Mouse (Mus musculus): ENCODE results near the gene Fars2. TPM values are rescaled to one million over a fixed set of nuclear protein-coding genes. Genes with fewer than 3 reads are reported as not detected.

Gene Fars2
- total and polyA plus RNA-seq, 2 experiments from 2014 or later: 21.5 to 34.6 TPM

DNA sequence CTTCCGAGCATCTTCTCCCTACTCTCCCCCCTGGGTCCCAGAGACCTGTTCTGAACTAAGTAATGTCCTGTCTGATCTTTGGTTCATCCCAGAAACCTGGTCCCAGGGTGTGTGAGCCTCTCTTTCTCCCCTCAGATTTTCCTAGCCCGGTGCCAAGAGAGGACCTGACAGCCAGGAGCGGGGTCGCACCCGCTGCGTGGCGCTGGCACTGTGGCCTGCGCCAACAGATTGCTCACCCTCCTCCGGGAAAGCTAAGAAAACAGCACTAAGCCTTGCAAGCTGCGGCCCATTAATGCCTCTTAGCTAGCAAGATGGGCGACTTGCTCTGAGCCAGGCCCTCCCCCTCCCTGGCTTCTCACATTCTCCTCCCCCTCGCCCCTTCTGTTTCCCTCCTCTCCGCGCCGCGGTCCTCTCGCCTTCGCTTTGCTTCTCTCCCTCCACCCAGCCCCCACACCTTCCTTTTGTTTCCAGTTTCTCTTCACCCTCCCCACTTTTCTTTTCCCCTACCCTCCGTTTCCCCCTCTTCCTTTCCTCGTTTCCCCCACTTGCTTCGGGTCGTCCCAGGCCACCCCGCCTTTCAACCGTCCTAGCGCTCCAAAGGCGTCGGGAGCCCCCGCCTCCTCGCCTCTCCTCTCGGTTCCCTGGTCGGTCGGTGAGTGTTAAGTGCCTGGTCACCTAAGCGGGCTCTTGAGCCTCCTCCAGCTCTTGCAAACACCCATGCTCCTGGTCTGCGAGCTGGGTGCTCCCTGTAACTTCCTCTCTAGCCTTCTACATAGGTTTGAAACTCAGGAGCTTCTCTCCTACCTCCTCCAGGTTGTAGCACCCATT lies 610.0 kb downstream of the Fars2 start:
- DNase-seq (ENCODE audit: low spot score): peak; percentile 86
- TF ChIP-seq CTCF (IDR thresholded peaks at IDR 0.05; ENCODE audit: low read depth): no peak
- 0 out of 2 replicates have a peak, but pooled peaks cover 8% of the 10 kb centered on the region for H3K4me1 ChIP-seq (ENCODE audit: insufficient read depth, low read length)
- whole genome bisulfite sequencing: 0% methylated on average over 34 of the region's 34 CpGs
- peaks cover 34% of the 10 kb centered on the region for H3K27me3 ChIP-seq (ENCODE audit: insufficient read depth, low read length)
- H3K36me3 ChIP-seq (ENCODE audit: insufficient read depth, low read length): no peaks in the 10 kb centered on the region
- ATAC-seq: peak; percentile 58
- peak overlapping the region; percentile 59 for H3K4me2 ChIP-seq (ENCODE audit: low read depth, low read length)
- H3K27ac ChIP-seq: peak overlapping the region; percentile 78
- peak overlapping the region; percentile 40 for H3K9ac ChIP-seq (replicated peaks; ENCODE audit: low read length)
- H3K4me3 ChIP-seq (ENCODE audit: low read length): peak overlapping the region; percentile 22
- H3K9me3 ChIP-seq (ENCODE audit: low read length): no peaks in the 10 kb centered on the region

DNA sequence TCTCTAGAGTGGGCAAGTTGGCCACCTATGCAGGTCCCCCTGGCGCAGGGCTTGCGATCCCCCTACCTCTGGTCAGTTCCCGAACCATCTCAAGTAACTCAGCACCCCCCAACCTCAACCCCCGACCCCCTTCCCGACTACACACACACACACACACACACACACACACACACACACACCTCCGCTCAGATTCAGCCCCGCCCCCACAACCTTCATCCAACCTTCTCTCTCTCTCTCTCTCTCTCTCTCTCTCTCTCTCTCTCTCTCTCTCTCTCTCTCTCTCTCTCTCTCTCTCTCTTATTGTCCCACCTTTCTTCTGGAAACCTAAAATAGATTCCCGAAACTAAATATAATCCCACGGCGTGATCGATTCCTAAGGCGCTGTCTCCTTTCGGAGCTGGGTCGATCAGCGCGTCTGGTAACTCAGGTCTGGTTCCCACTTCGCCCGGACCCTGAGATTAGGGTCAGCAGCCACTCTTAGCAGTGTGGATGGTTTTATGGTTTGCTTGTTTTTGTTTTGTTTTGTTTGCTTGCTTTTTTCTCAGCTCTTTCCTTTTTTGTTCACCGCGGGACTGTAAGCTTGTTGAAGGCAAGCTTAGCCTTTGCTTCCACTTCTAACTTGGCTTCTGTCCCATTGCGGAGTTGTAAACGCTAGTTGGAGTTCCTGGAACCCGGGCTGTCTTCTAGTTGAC lies 610.7 kb downstream of the Fars2 start:
- H3K27ac ChIP-seq: peak overlapping the region; percentile 78
- H3K27me3 ChIP-seq (ENCODE audit: insufficient read depth, low read length): peaks cover 27% of the 10 kb centered on the region
- H3K4me1 ChIP-seq (ENCODE audit: insufficient read depth, low read length): 0 out of 2 replicates have a peak, but pooled peaks cover 8% of the 10 kb centered on the region
- peak overlapping the region; percentile 40; the same call in 1 of the 2 replicates for H3K9ac ChIP-seq (replicated peaks; ENCODE audit: low read length)
- ATAC-seq: no peak
- WGBS: under 1% methylated on average over 22 of the region's 23 CpGs
- peak; percentile 36 for DNase-seq (ENCODE audit: low spot score)
- no peak for TF ChIP-seq CTCF (IDR thresholded peaks at IDR 0.05; ENCODE audit: low read depth)
- peak overlapping the region; percentile 47 for H3K4me3 ChIP-seq (ENCODE audit: low read length)
- no peaks in the 10 kb centered on the region for H3K9me3 ChIP-seq (ENCODE audit: low read length)
- peak overlapping the region; percentile 59 for H3K4me2 ChIP-seq (ENCODE audit: low read depth, low read length)
- no peaks in the 10 kb centered on the region for H3K36me3 ChIP-seq (ENCODE audit: insufficient read depth, low read length)

DNA sequence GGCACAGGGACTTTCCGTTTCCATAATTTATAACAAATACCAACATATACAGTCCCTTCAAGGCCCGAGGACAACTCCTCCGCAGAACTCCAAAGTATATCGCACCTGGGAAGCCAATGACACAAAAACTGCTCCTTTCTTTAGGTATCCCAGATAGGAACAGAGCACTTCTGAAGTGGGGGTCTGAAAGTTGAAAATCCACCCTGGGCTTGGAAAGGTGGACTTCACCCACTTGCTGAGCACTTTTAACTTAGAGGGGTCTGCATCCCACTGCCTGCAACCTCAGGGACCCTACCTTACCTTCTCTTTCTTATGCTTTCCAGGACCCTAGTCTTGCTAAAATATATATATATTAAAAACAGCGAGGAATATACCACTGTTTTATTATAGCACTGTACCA lies 611.3 kb downstream of the Fars2 start:
- Histone ChIP-seq H3K4me1 (ENCODE audit: insufficient read depth, low read length) (0 out of 2 replicates have a peak, but pooled peaks cover 8% of the 10 kb centered on the region), H3K27ac (peak overlapping the region; percentile 78; the same call in 1 of the 2 replicates), H3K9me3 (ENCODE audit: low read length) (no peaks in the 10 kb centered on the region), H3K27me3 (ENCODE audit: insufficient read depth, low read length) (peaks cover 22% of the 10 kb centered on the region), H3K4me3 (ENCODE audit: low read length) (peak overlapping the region; percentile 47), H3K9ac (replicated peaks; ENCODE audit: low read length) (peak overlapping the region; percentile 13; the same call in 1 of the 2 replicates), H3K36me3 (ENCODE audit: insufficient read depth, low read length) (no peaks in the 10 kb centered on the region), H3K4me2 (ENCODE audit: low read depth, low read length) (peak overlapping the region; percentile 59)
- no peak for ATAC-seq
- no peak for TF ChIP-seq CTCF (IDR thresholded peaks at IDR 0.05; ENCODE audit: low read depth)
- WGBS: 11% methylated on average over 5 of the region's 5 CpGs
- no peak for DNase-seq (ENCODE audit: low spot score)

DNA sequence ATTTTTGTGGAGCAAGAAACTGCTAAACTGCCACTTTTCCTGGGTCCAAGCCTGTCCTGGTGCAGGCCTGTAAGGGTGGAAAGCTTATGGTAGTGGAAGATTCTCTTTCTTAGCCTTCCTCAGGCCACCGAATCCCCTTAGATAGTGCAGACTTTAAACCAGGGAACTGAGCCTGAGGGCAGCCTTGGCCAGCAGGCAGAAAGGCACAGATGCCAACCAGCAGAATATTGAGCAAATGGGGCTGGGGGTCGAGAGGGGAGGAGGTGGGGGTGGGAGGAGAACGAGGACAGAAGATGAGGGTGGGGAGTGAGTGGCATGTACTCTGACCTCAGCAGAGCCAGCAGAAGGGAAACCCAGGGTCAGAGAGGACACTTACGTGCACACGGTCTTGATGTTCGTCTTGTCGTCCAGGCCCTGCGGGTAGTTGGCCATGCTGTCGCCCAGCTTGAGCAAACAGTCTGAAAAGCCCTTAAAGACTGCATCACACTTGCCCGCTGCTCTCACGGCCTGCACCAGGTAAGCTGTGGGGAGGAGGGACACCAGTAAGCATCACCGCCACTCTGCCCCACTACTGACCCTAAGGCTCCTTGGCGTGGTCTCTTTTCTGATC lies 612.6 kb downstream of the Fars2 start:
- H3K9me3 ChIP-seq (ENCODE audit: low read length): no peaks in the 10 kb centered on the region
- H3K36me3 ChIP-seq (ENCODE audit: insufficient read depth, low read length): no peaks in the 10 kb centered on the region
- ATAC-seq: 0 out of 2 replicates have a peak, but pooled peaks have one; percentile 6
- H3K4me3 ChIP-seq (ENCODE audit: low read length): peak overlapping the region; percentile 47
- TF ChIP-seq CTCF (IDR thresholded peaks at IDR 0.05; ENCODE audit: low read depth): no peak
- H3K9ac ChIP-seq (replicated peaks; ENCODE audit: low read length): peak overlapping the region; percentile 62
- H3K4me2 ChIP-seq (ENCODE audit: low read depth, low read length): peak overlapping the region; percentile 59
- 0 out of 2 replicates have a peak, but pooled peaks cover 5% of the 10 kb centered on the region for H3K4me1 ChIP-seq (ENCODE audit: insufficient read depth, low read length)
- H3K27ac ChIP-seq: peak overlapping the region; percentile 78
- 4% methylated on average over 13 of the region's 13 CpGs for WGBS
- peak; percentile 15 for DNase-seq (ENCODE audit: low spot score)
- H3K27me3 ChIP-seq (ENCODE audit: insufficient read depth, low read length): peaks cover 22% of the 10 kb centered on the region

DNA sequence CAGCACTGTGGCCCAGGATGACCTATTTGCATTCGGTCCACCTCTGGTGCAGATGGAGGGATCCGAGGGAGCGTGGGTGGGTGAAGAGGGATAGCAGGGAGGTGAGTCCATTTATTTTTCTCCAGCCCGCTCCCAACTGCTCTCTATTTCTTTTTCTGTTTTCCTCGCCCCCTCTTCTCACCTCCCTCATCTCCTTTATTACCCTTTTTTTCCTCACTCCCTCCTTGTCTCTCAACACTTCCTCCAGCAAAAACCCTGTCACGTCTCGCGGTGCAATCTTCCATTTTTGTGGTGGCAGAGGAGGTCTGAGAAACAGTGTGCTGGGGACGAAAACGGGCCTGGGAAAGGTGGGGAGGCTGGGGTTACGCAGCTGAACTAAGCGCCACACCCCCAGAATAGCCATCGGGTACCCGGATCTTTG lies 613.1 kb downstream of the Fars2 start:
- Histone ChIP-seq H3K4me1 (ENCODE audit: insufficient read depth, low read length) (0 out of 2 replicates have a peak, but pooled peaks cover under 1% of the 10 kb centered on the region), H3K9me3 (ENCODE audit: low read length) (no peaks in the 10 kb centered on the region), H3K27ac (peak overlapping the region; percentile 78), H3K36me3 (ENCODE audit: insufficient read depth, low read length) (no peaks in the 10 kb centered on the region), H3K27me3 (ENCODE audit: insufficient read depth, low read length) (peaks cover 26% of the 10 kb centered on the region), H3K4me3 (ENCODE audit: low read length) (peak overlapping the region; percentile 47), H3K9ac (replicated peaks; ENCODE audit: low read length) (peak overlapping the region; percentile 62), H3K4me2 (ENCODE audit: low read depth, low read length) (peak overlapping the region; percentile 59)
- DNase-seq (ENCODE audit: low spot score) (peak; percentile 25), ATAC-seq (no peak)
- WGBS: 5% methylated on average over 14 of the region's 14 CpGs
- no peak for TF ChIP-seq CTCF (IDR thresholded peaks at IDR 0.05; ENCODE audit: low read depth)

All from hindbrain, postnatal 0 days (tissue).